Mouse (Mus musculus): ENCODE measurements around the gene Prss46. TPM values are rescaled to one million over a fixed set of nuclear protein-coding genes. Genes with fewer than 3 reads are reported as not detected.

Gene Prss46
- polyA plus RNA-seq, 1 experiment: not detected

DNA sequence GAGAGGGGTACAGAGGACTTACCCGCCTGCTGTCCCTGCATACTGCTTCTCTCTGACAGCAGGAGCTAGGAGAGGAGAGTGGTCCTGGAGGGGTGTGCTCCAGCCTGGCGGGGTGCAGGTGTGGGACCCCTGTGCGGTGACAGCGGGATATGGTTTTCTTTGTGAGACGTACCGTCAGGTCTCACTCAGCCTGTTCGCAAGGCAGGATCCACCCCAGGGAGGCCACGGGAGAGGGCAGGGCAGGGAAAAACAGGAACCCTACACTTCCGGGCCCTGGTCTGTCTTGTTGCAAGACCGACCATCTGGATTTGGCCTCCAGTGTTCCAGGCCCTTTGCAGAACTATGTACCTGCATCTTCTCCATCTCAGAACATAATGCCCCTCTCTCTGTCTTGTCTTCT lies 49.1 kb downstream of the Prss46 start:
- no peaks in the 10 kb centered on the region; the same call in 1 of the 2 replicates for H3K4me1 ChIP-seq (ENCODE audit: control insufficient read depth, insufficient read depth, low read length)
- TF ChIP-seq POLR2A (IDR thresholded peaks at IDR 0.05; ENCODE audit: borderline replicate concordance, control insufficient read depth, low read depth, low read length): no peak
- TF ChIP-seq CTCF (IDR thresholded peaks at IDR 0.05; ENCODE audit: control insufficient read depth, insufficient read depth, low read length): no peak
- no peak overlapping the region for H3K4me3 ChIP-seq (replicated peaks; ENCODE audit: control insufficient read depth, low read depth, low read length)
- WGBS: 46% methylated on average over 10 of the region's 10 CpGs
- no peak overlapping the region for H3K27ac ChIP-seq (ENCODE audit: control insufficient read depth, insufficient read depth, low read depth, low read length, poor library complexity)

DNA sequence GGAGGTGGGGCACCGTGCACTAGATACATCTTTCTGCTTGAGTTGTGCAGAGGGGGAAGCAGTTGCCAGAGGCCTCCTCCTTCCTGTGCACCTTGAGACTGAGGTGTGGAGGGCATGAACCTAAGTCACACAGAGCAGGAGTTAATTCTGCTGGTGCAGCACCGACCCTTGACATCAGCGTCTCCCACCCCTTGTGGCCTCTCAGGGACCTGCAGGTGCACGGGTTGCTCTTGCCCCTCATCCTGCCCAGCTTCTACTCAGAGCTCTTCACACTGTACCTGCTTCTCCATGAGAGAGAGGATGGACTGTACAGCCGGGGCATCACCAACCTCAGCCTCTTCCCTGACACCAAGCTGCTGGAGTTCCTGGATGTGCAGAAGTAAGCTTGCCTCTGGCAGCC lies 51.2 kb downstream of the Prss46 start:
- no peaks in the 10 kb centered on the region; the same call in 1 of the 2 replicates for H3K4me1 ChIP-seq (ENCODE audit: control insufficient read depth, insufficient read depth, low read length)
- no peak overlapping the region for H3K4me3 ChIP-seq (replicated peaks; ENCODE audit: control insufficient read depth, low read depth, low read length)
- no peak for TF ChIP-seq POLR2A (IDR thresholded peaks at IDR 0.05; ENCODE audit: borderline replicate concordance, control insufficient read depth, low read depth, low read length)
- no peak for TF ChIP-seq CTCF (IDR thresholded peaks at IDR 0.05; ENCODE audit: control insufficient read depth, insufficient read depth, low read length)
- no peak overlapping the region for H3K27ac ChIP-seq (ENCODE audit: control insufficient read depth, insufficient read depth, low read depth, low read length, poor library complexity)
- WGBS: 65% methylated on average over 5 of the region's 5 CpGs

DNA sequence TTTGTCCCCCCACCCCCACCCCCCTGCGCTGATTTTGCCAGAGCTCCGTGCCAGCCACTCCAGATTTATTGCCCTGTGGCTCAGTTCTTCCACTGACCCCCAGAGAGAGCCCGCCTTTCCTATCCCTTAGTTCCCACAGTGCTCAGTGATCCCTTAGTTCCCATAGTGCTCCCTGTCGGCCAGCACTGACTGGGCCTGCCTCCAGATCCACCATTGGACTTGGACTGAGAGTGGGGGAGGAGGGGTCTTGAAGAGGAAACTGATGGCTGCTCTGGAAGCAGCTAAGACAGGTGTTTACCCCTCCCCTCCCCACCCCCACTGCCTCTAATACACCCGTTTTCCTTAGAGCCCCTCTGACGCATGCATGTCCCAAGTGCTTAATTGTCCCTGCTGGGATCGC lies 51.7 kb downstream of the Prss46 start:
- Histone ChIP-seq H3K4me3 (replicated peaks; ENCODE audit: control insufficient read depth, low read depth, low read length) (no peak overlapping the region), H3K27ac (ENCODE audit: control insufficient read depth, insufficient read depth, low read depth, low read length, poor library complexity) (no peak overlapping the region), H3K4me1 (ENCODE audit: control insufficient read depth, insufficient read depth, low read length) (no peaks in the 10 kb centered on the region; the same call in 1 of the 2 replicates)
- TF ChIP-seq POLR2A (IDR thresholded peaks at IDR 0.05; ENCODE audit: borderline replicate concordance, control insufficient read depth, low read depth, low read length) (no peak), CTCF (IDR thresholded peaks at IDR 0.05; ENCODE audit: control insufficient read depth, insufficient read depth, low read length) (no peak)
- WGBS: 59% methylated on average over 7 of the region's 7 CpGs

DNA sequence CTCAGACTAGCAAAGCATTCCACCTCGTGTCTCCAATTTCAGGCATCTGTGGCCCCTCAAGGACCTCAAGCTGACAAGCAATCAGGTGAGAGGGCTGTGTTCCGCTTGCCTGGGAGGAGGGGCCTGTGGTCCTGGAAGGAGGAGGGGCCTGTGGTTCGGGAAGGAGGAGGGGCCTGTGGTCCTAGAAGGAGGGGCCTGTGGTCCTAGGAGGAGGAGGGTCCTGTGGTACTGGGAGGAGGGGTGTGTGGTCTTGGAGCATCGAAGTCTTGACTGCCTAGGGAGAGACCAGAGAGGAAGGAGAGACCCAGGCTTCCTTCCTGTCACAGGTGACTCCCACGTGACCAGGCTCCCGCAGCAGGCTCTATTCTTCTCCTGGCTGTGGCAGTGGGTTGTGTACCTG lies 52.3 kb downstream of the Prss46 start:
- no peak overlapping the region for H3K27ac ChIP-seq (ENCODE audit: control insufficient read depth, insufficient read depth, low read depth, low read length, poor library complexity)
- H3K4me1 ChIP-seq (ENCODE audit: control insufficient read depth, insufficient read depth, low read length): no peaks in the 10 kb centered on the region; the same call in 1 of the 2 replicates
- TF ChIP-seq CTCF (IDR thresholded peaks at IDR 0.05; ENCODE audit: control insufficient read depth, insufficient read depth, low read length): no peak
- TF ChIP-seq POLR2A (IDR thresholded peaks at IDR 0.05; ENCODE audit: borderline replicate concordance, control insufficient read depth, low read depth, low read length): no peak
- no peak overlapping the region for H3K4me3 ChIP-seq (replicated peaks; ENCODE audit: control insufficient read depth, low read depth, low read length)
- 4% methylated on average over 6 of the region's 6 CpGs for WGBS

DNA sequence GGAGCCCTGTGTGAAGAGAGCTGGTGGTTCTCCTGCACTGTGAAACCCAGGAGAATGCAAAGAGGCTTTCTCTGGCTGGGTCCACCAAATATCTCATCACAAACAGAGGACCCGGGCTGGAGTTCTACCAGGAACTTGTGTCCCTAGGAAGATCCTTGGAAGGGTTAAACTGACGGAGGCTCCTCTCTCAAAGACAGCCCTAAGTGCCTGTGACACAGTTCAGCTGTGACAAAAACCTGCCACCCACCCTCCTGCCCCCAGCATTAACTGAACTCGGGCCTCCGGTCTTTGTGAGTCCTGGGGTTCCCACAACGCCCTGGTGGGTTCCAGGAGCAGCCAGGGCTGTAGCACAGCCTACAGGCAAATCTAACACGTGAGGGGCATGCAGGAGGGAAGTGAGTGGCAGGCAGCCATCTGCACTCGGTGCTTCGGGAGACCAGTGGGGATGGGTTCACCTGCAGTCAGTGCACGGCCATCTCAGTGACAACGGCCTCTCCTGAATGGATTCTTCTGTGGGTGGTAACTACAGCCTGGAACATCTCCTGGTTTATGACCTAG lies 55.2 kb downstream of the Prss46 start:
- Histone ChIP-seq H3K4me1 (ENCODE audit: control insufficient read depth, insufficient read depth, low read length) (no peaks in the 10 kb centered on the region), H3K27ac (ENCODE audit: control insufficient read depth, insufficient read depth, low read depth, low read length, poor library complexity) (no peak overlapping the region), H3K4me3 (replicated peaks; ENCODE audit: control insufficient read depth, low read depth, low read length) (no peak overlapping the region)
- TF ChIP-seq POLR2A (IDR thresholded peaks at IDR 0.05; ENCODE audit: borderline replicate concordance, control insufficient read depth, low read depth, low read length) (no peak), CTCF (IDR thresholded peaks at IDR 0.05; ENCODE audit: control insufficient read depth, insufficient read depth, low read length) (no peak)
- 73% methylated on average over 10 of the region's 10 CpGs for WGBS

DNA sequence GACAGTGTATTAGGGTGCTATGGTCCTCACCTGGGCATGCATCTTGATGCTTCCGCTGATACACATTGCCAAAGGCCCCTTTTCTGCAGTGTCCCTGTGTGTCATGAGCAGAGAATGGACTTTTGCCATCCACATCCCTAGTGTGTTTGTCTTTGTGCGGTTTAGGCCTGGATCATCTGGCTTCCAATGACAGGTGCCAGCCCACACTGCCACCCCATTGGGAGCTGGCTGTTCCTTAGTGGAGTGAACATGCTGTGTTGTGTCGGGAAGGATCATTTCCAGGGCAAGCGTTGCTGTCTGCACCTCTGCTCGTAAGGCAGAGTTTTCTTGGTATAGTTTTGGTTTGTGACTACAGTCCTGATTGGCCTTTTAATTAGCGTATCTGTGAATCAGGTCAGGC lies 56.9 kb downstream of the Prss46 start:
- H3K4me1 ChIP-seq (ENCODE audit: control insufficient read depth, insufficient read depth, low read length): no peaks in the 10 kb centered on the region
- WGBS: 89% methylated on average over 6 of the region's 6 CpGs

DNA sequence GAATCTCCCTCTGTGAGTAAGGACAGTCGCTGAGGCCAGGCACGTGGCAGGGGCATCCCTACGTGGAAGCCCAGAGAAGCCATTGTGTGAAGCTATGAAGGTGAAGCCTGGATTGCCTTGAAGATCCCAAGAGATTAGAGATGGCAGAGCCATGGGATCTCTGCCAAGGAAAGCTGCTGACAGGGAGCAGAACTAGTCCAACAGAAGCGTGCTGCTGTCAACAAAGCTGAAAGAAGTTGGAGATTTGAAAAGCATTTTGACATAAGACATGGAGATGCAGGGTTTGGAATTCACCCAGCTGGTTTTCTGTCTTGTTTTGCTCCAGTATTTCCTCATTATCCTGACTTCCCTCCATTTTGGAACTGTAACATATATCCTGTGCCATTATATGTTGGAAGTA lies 58.0 kb downstream of the Prss46 start:
- Histone ChIP-seq H3K4me1 (ENCODE audit: control insufficient read depth, insufficient read depth, low read length) (no peaks in the 10 kb centered on the region), H3K27ac (ENCODE audit: control insufficient read depth, insufficient read depth, low read depth, low read length, poor library complexity) (no peak overlapping the region), H3K4me3 (replicated peaks; ENCODE audit: control insufficient read depth, low read depth, low read length) (no peak overlapping the region)
- 88% methylated on average over 4 of the region's 4 CpGs for whole genome bisulfite sequencing
- TF ChIP-seq CTCF (IDR thresholded peaks at IDR 0.05; ENCODE audit: control insufficient read depth, insufficient read depth, low read length) (no peak), POLR2A (IDR thresholded peaks at IDR 0.05; ENCODE audit: borderline replicate concordance, control insufficient read depth, low read depth, low read length) (no peak)

More for the DNA sequence above, 56.9 kb downstream of the Prss46 start:
- no peak for TF ChIP-seq POLR2A (IDR thresholded peaks at IDR 0.05; ENCODE audit: borderline replicate concordance, control insufficient read depth, low read depth, low read length)
- TF ChIP-seq CTCF (IDR thresholded peaks at IDR 0.05; ENCODE audit: control insufficient read depth, insufficient read depth, low read length): no peak
- Histone ChIP-seq H3K4me3 (replicated peaks; ENCODE audit: control insufficient read depth, low read depth, low read length) (no peak overlapping the region), H3K27ac (ENCODE audit: control insufficient read depth, insufficient read depth, low read depth, low read length, poor library complexity) (no peak overlapping the region)

Other genes starting within 250 kb of the Prss46 start
- 13.3 and 23.7 TPM in 2 replicates for gene Nradd, start 220.1 kb upstream of the Prss46 start, polyA plus RNA-seq (2011; ENCODE audit: insufficient read depth, insufficient read length, low replicate concordance, missing spikeins)
- gene Nbeal2, start 190.3 kb upstream of the Prss46 start, polyA plus RNA-seq (2011; ENCODE audit: insufficient read depth, insufficient read length, low replicate concordance, missing spikeins): 46.2 and 119 TPM in 2 replicates
- gene Ccdc12, start 188.0 kb upstream of the Prss46 start, polyA plus RNA-seq (2011; ENCODE audit: insufficient read depth, insufficient read length, low replicate concordance, missing spikeins): 90.8 and 168 TPM in 2 replicates
- gene Myl3, start 102.6 kb upstream of the Prss46 start, polyA plus RNA-seq (2011; ENCODE audit: insufficient read depth, insufficient read length, low replicate concordance, missing spikeins): 2.2 and 4.2 TPM in 2 replicates
- 9.1 and 10.1 TPM in 2 replicates for gene Pth1r, start 97.4 kb upstream of the Prss46 start, polyA plus RNA-seq (2011; ENCODE audit: insufficient read depth, insufficient read length, low replicate concordance, missing spikeins)
- gene Prss42, start 46.3 kb upstream of the Prss46 start, polyA plus RNA-seq (2011; ENCODE audit: insufficient read depth, insufficient read length, low replicate concordance, missing spikeins): not detected in 2 replicates
- gene Prss44, start 30.5 kb upstream of the Prss46 start, polyA plus RNA-seq (2011; ENCODE audit: insufficient read depth, insufficient read length, low replicate concordance, missing spikeins): not detected in 2 replicates
- gene Prss43, start 17.8 kb upstream of the Prss46 start, polyA plus RNA-seq (2011; ENCODE audit: insufficient read depth, insufficient read length, low replicate concordance, missing spikeins): not detected in 2 replicates
- gene Prss45, start 9.9 kb upstream of the Prss46 start, polyA plus RNA-seq (2011; ENCODE audit: insufficient read depth, insufficient read length, low replicate concordance, missing spikeins): not detected in 2 replicates
- 5.1 and 6.9 TPM in 2 replicates for gene Prss50, start 13.5 kb downstream of the Prss46 start, polyA plus RNA-seq (2011; ENCODE audit: insufficient read depth, insufficient read length, low replicate concordance, missing spikeins)
- gene Als2cl, start 35.4 kb downstream of the Prss46 start, polyA plus RNA-seq (2011; ENCODE audit: insufficient read depth, insufficient read length, low replicate concordance, missing spikeins): 5.3 and 8.5 TPM in 2 replicates
- gene Tmie, start 35.6 kb downstream of the Prss46 start, polyA plus RNA-seq (2011; ENCODE audit: insufficient read depth, insufficient read length, low replicate concordance, missing spikeins): 0.81 and 1.2 TPM in 2 replicates
- gene Fam240a, start 72.4 kb downstream of the Prss46 start, polyA plus RNA-seq (2011; ENCODE audit: insufficient read depth, insufficient read length, low replicate concordance, missing spikeins): not detected in 2 replicates
- gene Tdgf1, start 101.7 kb downstream of the Prss46 start, polyA plus RNA-seq (2011; ENCODE audit: insufficient read depth, insufficient read length, low replicate concordance, missing spikeins): 46.1 TPM in 1 of 2 replicates, not detected in the other
- gene Lrrc2, start 107.0 kb downstream of the Prss46 start, polyA plus RNA-seq (2011; ENCODE audit: insufficient read depth, insufficient read length, low replicate concordance, missing spikeins): 2.5 TPM in 1 of 2 replicates, not detected in the other
- 0.75 and 0.93 TPM in 2 replicates for gene Rtp3, start 146.1 kb downstream of the Prss46 start, polyA plus RNA-seq (2011; ENCODE audit: insufficient read depth, insufficient read length, low replicate concordance, missing spikeins)
- 633 and 1,953 TPM in 2 replicates for gene Ltf, start 174.8 kb downstream of the Prss46 start, polyA plus RNA-seq (2011; ENCODE audit: insufficient read depth, insufficient read length, low replicate concordance, missing spikeins)
- gene Ccrl2, start 213.0 kb downstream of the Prss46 start, polyA plus RNA-seq (2011; ENCODE audit: insufficient read depth, insufficient read length, low replicate concordance, missing spikeins): 9.2 and 10.4 TPM in 2 replicates

Measured in bone marrow, adult 2 months (tissue).